Mouse (Mus musculus) kidney, adult 2 months (tissue): ENCODE results near the gene Stk38.

Experiments used
- CTCF ChIP-seq: fragments of 200-500 bp; conservative IDR thresholded peaks from 2 replicates; pipeline ENCODE4 v1.5.1; 2011; ENCODE audit warnings: low read depth, mild to moderate bottlenecking, control low read depth, low read length, moderate library complexity, mixed read lengths; ENCODE audit not compliant: insufficient read depth, insufficient read length
- POLR2A ChIP-seq: fragments of 200-500 bp; IDR thresholded peaks from one replicate; pipeline ENCODE4 v1.6.1; 2011; ENCODE audit warnings: low read depth, low read length, control low read depth

- TF ChIP-seq POLR2A: no peak
- TF ChIP-seq CTCF: no peak
Measured at GRCm38 (mm10) chr17:29007243-29007640, 553 bp downstream of the Stk38 start.
